Mouse (Mus musculus): ENCODE results near the gene Kin.

DNA sequence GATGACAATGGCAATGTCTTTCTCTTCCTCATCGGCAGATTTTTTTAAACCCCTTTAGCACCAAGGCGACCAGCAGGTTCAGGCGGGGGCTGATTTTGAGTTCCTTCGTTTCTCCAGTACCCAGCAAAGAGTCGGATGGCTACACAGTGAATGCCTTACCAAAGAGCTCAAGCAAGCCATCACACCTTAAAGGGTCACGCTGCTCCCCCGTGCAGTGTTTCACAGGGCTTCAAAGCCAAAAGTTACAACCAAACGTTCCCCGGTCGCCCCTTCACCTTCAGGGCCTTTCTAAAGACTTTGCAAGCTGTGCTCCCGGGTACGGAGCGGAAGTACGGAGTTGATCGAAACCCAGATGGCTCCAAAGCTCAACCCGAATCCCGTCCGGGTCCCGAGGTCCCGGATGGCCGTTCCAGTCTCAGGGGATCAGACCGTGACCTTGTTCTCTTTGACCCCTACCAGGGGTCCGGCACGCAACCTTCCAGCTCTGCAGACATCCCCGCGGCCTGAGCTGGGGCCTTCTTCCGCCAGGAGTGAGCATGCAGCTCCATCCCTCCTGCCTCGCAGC, 566 bp upstream of the Kin start:
- TF ChIP-seq EP300 (optimal IDR thresholded peaks at IDR 0.05) (no peak), CTCF (IDR thresholded peaks at IDR 0.05; ENCODE audit: low read depth) (no peak)
